Mouse (Mus musculus) megakaryocyte, embryonic 14.5 days (primary cell): Measurements from ENCODE around the gene Olfr670.

ENCODE experiments used
- FLI1 ChIP-seq: IDR thresholded peaks from 2 replicates; pipeline ENCODE4 v1.6.1; 2012; ENCODE audit warnings: low read length, inconsistent platforms, mixed read lengths
- GATA1 ChIP-seq: IDR thresholded peaks from 3 replicates; pipeline ENCODE4 v1.6.1; 2012; ENCODE audit warnings: mixed read lengths, low read length, inconsistent platforms, borderline replicate concordance

GRCm38 (mm10) chr7:104979026-104979425 is 16.6 kb upstream of the Olfr670 start, which contains the start of gene Olfr671:
- TF ChIP-seq GATA1: no peak
- no peak for TF ChIP-seq FLI1
